In the genomic region with DNA sequence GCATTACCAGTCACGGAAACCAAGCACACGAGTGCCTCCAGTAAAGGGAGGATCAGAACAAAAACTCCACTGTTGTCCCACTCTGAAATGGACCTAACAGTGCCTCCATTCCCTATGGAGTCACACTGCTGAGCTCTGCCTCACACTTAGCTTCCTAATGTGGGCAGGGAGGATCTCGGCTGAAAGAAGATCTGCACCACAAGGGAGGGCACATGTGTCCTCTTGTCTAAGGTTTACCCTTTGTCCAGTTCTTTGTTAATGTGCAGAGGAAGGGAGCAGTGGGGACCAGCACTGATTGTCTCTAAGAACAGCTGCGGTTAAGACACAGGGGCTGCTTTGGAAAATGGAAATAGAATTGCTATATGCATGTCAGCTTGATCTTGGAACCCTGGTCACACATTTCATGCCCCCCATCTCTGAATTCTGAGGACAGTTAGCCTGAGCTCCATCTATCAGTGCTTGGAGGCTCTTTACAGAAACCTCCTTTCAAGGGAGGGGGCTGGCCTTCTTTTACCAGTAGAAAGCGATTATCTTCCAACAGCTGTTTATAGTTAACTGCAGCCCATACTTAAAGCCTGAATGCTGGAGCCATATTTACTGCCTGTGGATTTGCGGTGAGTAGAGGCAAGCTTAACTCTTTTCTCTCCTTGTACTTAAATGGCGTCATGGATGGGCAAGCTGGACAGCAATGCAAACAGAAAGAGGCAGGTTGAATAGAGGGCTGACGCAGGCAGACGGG, we compare ENCODE assay signal across 10 mouse cellular contexts.
DNase-seq lines count a peak whose midpoint lies in the region; ATAC-seq and TF ChIP-seq lines count a peak whose summit lies in the region.
"Had no signal": no experiment of that assay in that cellular context is flagged by ENCODE, and none has a peak within 500 bp of the region (broad histone marks: within the 10 kb centered on the region; RNA-seq: fewer than 3 reads in every experiment).

No protein-coding gene starts in this region.

- H3K36me3 ChIP-seq in heart, embryonic 10.5 days: no peaks in the 10 kb centered on the region
- no peaks in the 10 kb centered on the region for H3K36me3 ChIP-seq in hindbrain, embryonic 10.5 days
- no peaks in the 10 kb centered on the region for H3K36me3 ChIP-seq in midbrain, embryonic 13.5 days
- H3K36me3 ChIP-seq: liver, embryonic 13.5 days had no signal

- no peaks in the 10 kb centered on the region for H3K27me3 ChIP-seq in heart, embryonic 10.5 days (ENCODE audit: insufficient read depth, poor library complexity, severe bottlenecking)
- H3K27me3 ChIP-seq in hindbrain, embryonic 10.5 days (ENCODE audit: insufficient read depth, poor library complexity, severe bottlenecking): 0 out of 2 replicates have a peak, but pooled peaks cover 3% of the 10 kb centered on the region
- H3K27me3 ChIP-seq in midbrain, embryonic 13.5 days: peaks cover 4% of the 10 kb centered on the region; the same call in 1 of the 2 replicates
- H3K27me3 ChIP-seq: liver, embryonic 13.5 days had no signal

- no peak for DNase-seq in heart, embryonic 10.5 days (ENCODE audit: low spot score)
- no peak for DNase-seq in heart, postnatal 10 days
- peak; percentile 37 for DNase-seq in brain, embryonic 14.5 days (ENCODE audit: low read depth)
- peak; percentile 12 for DNase-seq in hindbrain, embryonic 10.5 days (ENCODE audit: low spot score)
- no peak for DNase-seq in layer of hippocampus, postnatal 14 days (ENCODE audit: low spot score in 2 of 2)
- no peak for DNase-seq in gastrocnemius, postnatal 25 days
- no peak for DNase-seq in B cell, adult 2 months
- DNase-seq: heart, postnatal 4 days; liver, embryonic 13.5 days had no signal

- intact Hi-C loops in heart, postnatal 10 days (cut with DNase I): no loop called here

- no peak overlapping the region for H3K4me2 ChIP-seq in midbrain, embryonic 13.5 days (replicated peaks)
- H3K4me2 ChIP-seq: liver, embryonic 13.5 days had no signal

- TF ChIP-seq CTCF in brain, embryonic 14.5 days (IDR thresholded peaks at IDR 0.05; ENCODE audit: borderline replicate concordance, extremely low read depth, insufficient read depth, insufficient read length): no peak

- 0 out of 2 replicates have a peak, but pooled peaks have one; percentile 34 for ATAC-seq in midbrain, embryonic 13.5 days

- H3K4me1 ChIP-seq in heart, embryonic 10.5 days: peaks cover 4% of the 10 kb centered on the region; the same call in 1 of the 2 replicates
- peaks cover 29% of the 10 kb centered on the region for H3K4me1 ChIP-seq in hindbrain, embryonic 10.5 days (replicated peaks)
- H3K4me1 ChIP-seq in midbrain, embryonic 13.5 days (replicated peaks): peaks cover 15% of the 10 kb centered on the region
- H3K4me1 ChIP-seq: liver, embryonic 13.5 days had no signal

- H3K27ac ChIP-seq in heart, embryonic 10.5 days: peak overlapping the region; percentile 59; the same call in 1 of the 2 replicates
- H3K27ac ChIP-seq in hindbrain, embryonic 10.5 days: peak overlapping the region; percentile 79
- no peak overlapping the region for H3K27ac ChIP-seq in midbrain, embryonic 13.5 days
- H3K27ac ChIP-seq: liver, embryonic 13.5 days had no signal

- WGBS in heart, embryonic 10.5 days: 70% methylated on average over 9 of the region's 9 CpGs
- WGBS in hindbrain, embryonic 10.5 days: 37% methylated on average over 9 of the region's 9 CpGs
- WGBS in midbrain, embryonic 13.5 days: 38% methylated on average over 9 of the region's 9 CpGs

- no peaks in the 10 kb centered on the region for H3K9me3 ChIP-seq in heart, embryonic 10.5 days
- H3K9me3 ChIP-seq in hindbrain, embryonic 10.5 days: no peaks in the 10 kb centered on the region
- H3K9me3 ChIP-seq in midbrain, embryonic 13.5 days: no peaks in the 10 kb centered on the region
- H3K9me3 ChIP-seq: liver, embryonic 13.5 days had no signal

- no peak overlapping the region for H3K4me3 ChIP-seq in heart, embryonic 10.5 days
- no peak overlapping the region for H3K4me3 ChIP-seq in hindbrain, embryonic 10.5 days
- H3K4me3 ChIP-seq in midbrain, embryonic 13.5 days (replicated peaks): no peak overlapping the region
- H3K4me3 ChIP-seq: liver, embryonic 13.5 days had no signal

- H3K9ac ChIP-seq in midbrain, embryonic 13.5 days (replicated peaks): no peak overlapping the region
- H3K9ac ChIP-seq: liver, embryonic 13.5 days had no signal

- TF ChIP-seq POLR2A in brain, embryonic 14.5 days (IDR thresholded peaks at IDR 0.05; ENCODE audit: borderline replicate concordance, extremely low read depth, insufficient read depth, insufficient read length, poor library complexity, severe bottlenecking): no peak

Comparison
In these comparisons a context has a peak if more than half of its experiments do, and no peak if none do; other contexts are left out.
1. DNase-seq: peak in brain, embryonic 14.5 days (single experiment) and hindbrain, embryonic 10.5 days (single experiment); none in heart, embryonic 10.5 days (single experiment), heart, postnatal 10 days (0 of 2), layer of hippocampus, postnatal 14 days (0 of 2), gastrocnemius, postnatal 25 days (single experiment) and B cell, adult 2 months (0 of 2).